Mouse (Mus musculus) limb, embryonic 12.5 days (tissue): Measurements from ENCODE around the gene Coro2b. TPM values are rescaled to one million over a fixed set of nuclear protein-coding genes. Genes with fewer than 3 reads are reported as not detected.
"Not testable (repeated sequence)": the region's sequence is repeated elsewhere in the genome, so short reads cannot be mapped to it uniquely, and the experiment has no call there.

Source experiments
- ATAC-seq: fragments of 200-750 bp; cut with Nextera tagmentation; 2 replicates; pipeline ENCODE4 v1.8.0; 2017; ENCODE audit warnings: low read depth, moderate TSS enrichment; ENCODE audit not compliant: insufficient number of reproducible peaks, insufficient read depth, low FRiP score, low TSS enrichment
- H3K27ac ChIP-seq: fragments of 300-500 bp; sonication (generic); 2 replicates; pipeline ENCODE4 v1.5.1; 2016; ENCODE audit warnings: mild to moderate bottlenecking, moderate library complexity
- H3K27me3 ChIP-seq: fragments of 300-500 bp; sonication (generic); 2 replicates; pipeline ENCODE4 v1.6.1; 2016; ENCODE audit warnings: mild to moderate bottlenecking, moderate library complexity
- H3K36me3 ChIP-seq: fragments of 300-500 bp; sonication (generic); 2 replicates; pipeline ENCODE4 v1.6.1; 2016; ENCODE audit warnings: mild to moderate bottlenecking, moderate library complexity
- H3K4me1 ChIP-seq: fragments of 300-500 bp; sonication (generic); replicated peaks from 2 replicates; pipeline ENCODE4 v1.6.1; 2016
- H3K4me2 ChIP-seq: fragments of 300-500 bp; sonication (generic); 2 replicates; pipeline ENCODE4 v1.6.1; 2016; ENCODE audit warnings: mild to moderate bottlenecking, moderate library complexity
- H3K4me3 ChIP-seq: fragments of 300-500 bp; sonication (generic); replicated peaks from 2 replicates; pipeline ENCODE4 v1.5.1; 2016; ENCODE audit warnings: mild to moderate bottlenecking
- H3K9ac ChIP-seq: fragments of 300-500 bp; sonication (generic); replicated peaks from 2 replicates; pipeline ENCODE4 v1.6.1; 2016; ENCODE audit warnings: mild to moderate bottlenecking, moderate library complexity
- H3K9me3 ChIP-seq: fragments of 300-500 bp; sonication (generic); 2 replicates; pipeline ENCODE4 v1.6.1; 2016; ENCODE audit warnings: mild to moderate bottlenecking, moderate library complexity
- WGBS: fragments of 180-500 bp; shearing (Covaris S2); methylation state at CpG from one replicate; pipeline ENCODE4 v1.1.7; 2016; 5-methylcytosine and 5-hydroxymethylcytosine counted together
- polyA plus RNA-seq: library from polyadenylated mRNA; unstranded; fragments of >200 nt; fragmentation: Nextera tagmentation; extraction: Ambion mirVana; gene quantifications from 2 replicates; pipeline ENCODE4 v1.2.1, GENCODE M21; 2016

Coro2b gene
- polyA plus RNA-seq, 1 experiment from 2014 or later, result 8.0 TPM

DNA sequence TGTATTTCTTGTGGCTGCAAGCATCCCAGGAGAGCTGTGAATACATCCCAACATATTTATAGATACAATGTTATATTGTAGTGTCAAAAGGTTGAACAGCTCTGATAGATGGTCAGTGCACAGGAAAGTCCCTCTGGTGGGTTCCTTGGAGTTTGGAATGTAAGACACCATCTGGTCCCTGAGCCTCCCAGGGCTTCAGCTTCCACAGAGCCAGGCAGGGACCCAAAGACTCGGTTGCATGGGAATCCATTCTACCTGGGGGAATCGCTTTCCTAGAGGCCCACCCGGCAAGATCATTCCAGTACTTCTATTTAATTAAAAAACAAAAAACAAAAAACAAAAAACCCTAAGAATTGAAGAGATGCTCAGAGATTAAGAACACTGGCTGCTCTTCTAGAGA lies 78.4 kb downstream of the Coro2b start:
- Histone ChIP-seq H3K9ac (no peak overlapping the region), H3K4me3 (no peak overlapping the region), H3K36me3 (no peaks in the 10 kb centered on the region), H3K4me1 (peaks cover 35% of the 10 kb centered on the region), H3K9me3 (no peaks in the 10 kb centered on the region), H3K27me3 (no peaks in the 10 kb centered on the region), H3K4me2 (no peak overlapping the region), H3K27ac (no peak overlapping the region)
- no peak for ATAC-seq
- WGBS, result 79% methylated on average over 3 of the region's 3 CpGs

- Histone ChIP-seq H3K9ac (no peak overlapping the region), H3K4me1 (peaks cover 35% of the 10 kb centered on the region), H3K9me3 (no peaks in the 10 kb centered on the region), H3K4me3 (no peak overlapping the region), H3K36me3 (no peaks in the 10 kb centered on the region), H3K27me3 (no peaks in the 10 kb centered on the region), H3K27ac (peak overlapping the region; percentile 77), H3K4me2 (no peak overlapping the region; the same call in 1 of the 2 replicates)
- ATAC-seq, result peak; percentile 72
- 27% methylated on average over 5 of the region's 5 CpGs for WGBS
These were observed 80.8 kb downstream of the Coro2b start for GRCm38 (mm10) chr9:62456015-62456414.

GRCm38 (mm10) chr9:62455210-62455969 lies 81.5 kb downstream of the Coro2b start:
- H3K36me3 ChIP-seq, result no peaks in the 10 kb centered on the region
- H3K9me3 ChIP-seq, result no peaks in the 10 kb centered on the region
- no peak for ATAC-seq
- peaks cover 35% of the 10 kb centered on the region for H3K4me1 ChIP-seq
- H3K27ac ChIP-seq, result peak overlapping the region; percentile 77
- H3K4me3 ChIP-seq, result no peak overlapping the region
- no peaks in the 10 kb centered on the region for H3K27me3 ChIP-seq
- WGBS, result 77% methylated on average over 8 of the region's 8 CpGs
- H3K9ac ChIP-seq, result no peak overlapping the region
- H3K4me2 ChIP-seq, result no peak overlapping the region; the same call in 1 of the 2 replicates

GRCm38 (mm10) chr9:62452373-62452993 lies 84.4 kb downstream of the Coro2b start:
- Histone ChIP-seq H3K27ac (no peak overlapping the region), H3K4me2 (no peak overlapping the region), H3K4me3 (no peak overlapping the region), H3K9ac (no peak overlapping the region), H3K27me3 (no peaks in the 10 kb centered on the region), H3K4me1 (peaks cover 16% of the 10 kb centered on the region), H3K9me3 (no peaks in the 10 kb centered on the region), H3K36me3 (no peaks in the 10 kb centered on the region)
- ATAC-seq, result no peak
- 90% methylated on average over 8 of the region's 8 CpGs for WGBS

DNA sequence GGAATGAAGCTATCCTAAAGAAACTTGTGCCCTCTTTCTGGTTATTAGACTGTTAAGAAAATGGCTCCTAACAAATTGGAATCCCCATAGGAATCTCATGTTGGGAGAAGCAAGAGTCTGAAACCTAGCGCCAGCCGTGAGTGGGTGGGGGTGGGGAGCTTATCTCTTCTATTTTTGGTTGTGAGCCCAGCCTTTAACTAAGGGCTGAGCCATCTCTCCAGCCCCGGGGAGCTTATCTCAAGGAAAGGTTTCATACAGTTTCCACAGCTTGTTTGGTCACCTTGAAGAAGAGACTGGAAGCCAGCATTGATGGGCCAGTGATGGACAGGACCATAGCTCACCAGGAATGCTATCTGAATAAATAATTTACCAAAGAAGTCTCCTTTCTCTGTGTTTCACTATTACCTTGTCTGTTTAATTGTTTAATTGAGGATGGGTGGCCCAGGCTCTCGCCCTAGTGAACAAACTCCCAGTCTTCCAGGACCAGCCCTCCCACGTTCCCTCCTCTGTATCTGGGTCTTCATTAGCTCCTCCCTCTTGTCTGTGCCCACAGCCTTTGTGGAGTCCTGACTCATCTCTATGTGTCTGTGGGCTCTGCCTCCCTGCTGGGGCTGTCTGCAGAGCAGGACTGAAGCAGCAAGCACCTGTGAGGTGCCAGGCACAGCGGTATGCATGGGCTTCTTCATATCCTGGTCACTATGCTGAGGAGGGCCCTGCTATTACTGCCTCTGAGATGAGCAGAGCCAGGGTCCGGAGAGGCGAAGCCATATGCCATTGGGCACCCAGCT lies 85.1 kb downstream of the Coro2b start:
- Histone ChIP-seq H3K4me2 (no peak overlapping the region), H3K36me3 (no peaks in the 10 kb centered on the region), H3K9me3 (no peaks in the 10 kb centered on the region), H3K27ac (no peak overlapping the region), H3K4me3 (no peak overlapping the region), H3K27me3 (no peaks in the 10 kb centered on the region), H3K9ac (no peak overlapping the region), H3K4me1 (peaks cover 14% of the 10 kb centered on the region)
- WGBS, result 80% methylated on average over 8 of the region's 8 CpGs
- ATAC-seq, result no peak

DNA sequence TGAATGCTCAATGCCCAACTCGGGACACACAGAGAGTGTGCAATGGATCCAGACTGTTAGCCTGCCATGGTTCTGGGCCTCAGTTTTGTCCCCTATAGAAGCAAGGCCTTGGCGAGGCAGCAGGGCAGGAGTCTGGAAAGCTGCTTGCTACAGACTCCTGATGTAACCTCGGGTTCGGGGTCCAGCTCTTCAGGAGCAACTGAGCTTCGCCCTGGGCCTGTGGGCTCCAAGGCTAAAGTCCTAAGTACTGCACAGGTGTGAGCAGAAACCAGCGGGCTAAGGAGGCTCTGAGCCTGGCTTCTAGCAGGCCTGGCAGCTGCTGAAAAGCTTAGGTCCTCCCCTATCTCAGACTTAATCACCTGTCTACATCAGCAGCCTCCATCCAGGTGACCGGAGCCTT lies 86.0 kb downstream of the Coro2b start:
- no peaks in the 10 kb centered on the region for H3K27me3 ChIP-seq
- peaks cover 11% of the 10 kb centered on the region for H3K4me1 ChIP-seq
- H3K27ac ChIP-seq, result no peak overlapping the region
- no peak overlapping the region for H3K4me3 ChIP-seq
- no peak overlapping the region; the same call in 1 of the 2 replicates for H3K9ac ChIP-seq
- H3K9me3 ChIP-seq, result no peaks in the 10 kb centered on the region
- no peak for ATAC-seq
- H3K4me2 ChIP-seq, result no peak overlapping the region
- WGBS, result 77% methylated on average over 7 of the region's 7 CpGs
- no peaks in the 10 kb centered on the region for H3K36me3 ChIP-seq

DNA sequence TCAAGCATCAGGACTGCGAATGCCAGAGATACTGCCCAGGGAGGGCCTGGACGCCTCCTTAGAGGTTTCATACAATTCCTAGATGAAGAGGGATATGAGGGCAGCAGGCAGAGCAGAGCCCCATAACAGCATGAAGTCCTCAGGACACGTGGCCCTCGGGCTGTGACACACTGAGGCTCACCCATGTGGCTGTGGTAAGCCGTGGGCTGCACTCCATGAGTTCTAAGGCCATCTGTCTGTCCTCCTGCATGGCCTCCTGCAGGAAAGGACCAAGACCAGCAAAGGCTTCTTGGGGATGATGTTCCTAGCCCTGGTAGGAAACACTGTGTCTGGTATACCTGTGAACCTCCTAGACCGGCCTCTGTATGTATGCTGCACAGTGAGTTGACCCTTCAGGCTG lies 86.5 kb downstream of the Coro2b start:
- H3K4me3 ChIP-seq, result no peak overlapping the region
- peaks cover 6% of the 10 kb centered on the region for H3K4me1 ChIP-seq
- H3K27me3 ChIP-seq, result no peaks in the 10 kb centered on the region
- no peaks in the 10 kb centered on the region for H3K36me3 ChIP-seq
- no peak overlapping the region for H3K9ac ChIP-seq
- no peak overlapping the region for H3K4me2 ChIP-seq
- no peak for ATAC-seq
- H3K9me3 ChIP-seq, result no peaks in the 10 kb centered on the region
- no peak overlapping the region for H3K27ac ChIP-seq
- 71% methylated on average over 6 of the region's 6 CpGs for WGBS

DNA sequence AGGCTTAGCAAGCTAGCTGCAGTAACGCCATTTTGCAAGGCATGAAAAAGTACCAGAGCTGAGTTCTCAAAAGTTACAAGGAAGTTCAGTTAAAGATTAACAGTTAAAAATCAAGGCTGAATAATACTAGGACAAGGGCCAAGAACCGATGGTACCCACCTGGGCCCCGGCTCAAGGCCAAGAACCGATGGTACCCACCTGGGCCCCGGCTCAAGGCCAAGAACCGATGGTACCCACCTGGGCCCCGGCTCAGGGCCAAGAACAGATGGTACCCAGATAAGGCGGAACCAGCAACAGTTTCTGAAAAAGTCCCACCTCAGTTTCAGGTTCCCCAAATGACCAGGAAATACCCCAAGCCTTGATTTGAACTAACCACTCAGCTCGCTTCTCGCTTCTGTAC lies 89.5 kb downstream of the Coro2b start:
- ATAC-seq, H3K36me3 ChIP-seq, H3K9me3 ChIP-seq, H3K9ac ChIP-seq, H3K4me1 ChIP-seq, H3K4me3 ChIP-seq, H3K4me2 ChIP-seq, H3K27me3 ChIP-seq, H3K27ac ChIP-seq: not testable (repeated sequence)
- WGBS, result 93% methylated on average over 6 of the region's 10 CpGs

- peaks cover 29% of the 10 kb centered on the region for H3K4me1 ChIP-seq
- ATAC-seq, result no peak
- H3K27me3 ChIP-seq, result no peaks in the 10 kb centered on the region
- H3K27ac ChIP-seq, result peak overlapping the region; percentile 64
- H3K36me3 ChIP-seq, result no peaks in the 10 kb centered on the region
- WGBS, result 44% methylated on average over 3 of the region's 3 CpGs
- H3K4me3 ChIP-seq, result no peak overlapping the region
- H3K4me2 ChIP-seq, result no peak overlapping the region
- H3K9ac ChIP-seq, result no peak overlapping the region
- H3K9me3 ChIP-seq, result no peaks in the 10 kb centered on the region
These were observed 98.1 kb downstream of the Coro2b start for GRCm38 (mm10) chr9:62438755-62439101.

DNA sequence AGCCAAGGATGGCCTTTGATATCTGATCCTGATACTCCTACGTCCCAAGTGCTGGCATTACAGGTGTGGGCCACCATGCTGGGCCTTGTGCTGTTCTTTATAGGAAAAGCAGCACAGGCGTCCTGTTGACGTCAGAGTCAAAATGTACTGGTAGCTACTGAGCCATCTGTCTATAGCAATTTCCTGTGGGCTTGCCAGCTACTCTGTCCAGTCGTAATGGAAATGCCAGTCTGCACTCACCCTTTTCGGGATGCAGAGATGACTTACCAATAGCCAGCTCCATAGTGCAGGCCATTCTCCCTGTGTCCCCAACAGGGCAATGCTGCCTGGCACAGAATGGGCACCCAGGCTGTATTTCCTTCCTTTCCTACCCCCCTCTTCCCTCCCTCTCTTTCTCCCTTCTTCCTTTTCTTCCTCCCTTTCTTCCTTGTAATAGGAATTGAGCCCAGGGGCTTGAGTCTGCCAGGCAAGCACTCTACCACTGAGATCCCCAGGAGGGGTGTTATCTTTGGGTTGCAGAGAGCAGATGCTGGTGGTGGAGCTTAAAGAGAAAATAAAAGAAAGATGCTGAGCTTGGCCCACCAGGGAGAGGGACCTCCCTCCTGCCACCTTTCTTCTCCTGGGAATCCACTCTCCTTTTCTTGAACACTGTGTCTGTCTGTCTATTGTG lies 98.6 kb downstream of the Coro2b start:
- ATAC-seq, result no peak
- Histone ChIP-seq H3K36me3 (no peaks in the 10 kb centered on the region), H3K4me2 (no peak overlapping the region), H3K9ac (no peak overlapping the region), H3K9me3 (no peaks in the 10 kb centered on the region), H3K4me3 (no peak overlapping the region), H3K4me1 (peaks cover 29% of the 10 kb centered on the region), H3K27me3 (no peaks in the 10 kb centered on the region), H3K27ac (peak overlapping the region; percentile 64)
- 66% methylated on average over 5 of the region's 5 CpGs for WGBS

DNA sequence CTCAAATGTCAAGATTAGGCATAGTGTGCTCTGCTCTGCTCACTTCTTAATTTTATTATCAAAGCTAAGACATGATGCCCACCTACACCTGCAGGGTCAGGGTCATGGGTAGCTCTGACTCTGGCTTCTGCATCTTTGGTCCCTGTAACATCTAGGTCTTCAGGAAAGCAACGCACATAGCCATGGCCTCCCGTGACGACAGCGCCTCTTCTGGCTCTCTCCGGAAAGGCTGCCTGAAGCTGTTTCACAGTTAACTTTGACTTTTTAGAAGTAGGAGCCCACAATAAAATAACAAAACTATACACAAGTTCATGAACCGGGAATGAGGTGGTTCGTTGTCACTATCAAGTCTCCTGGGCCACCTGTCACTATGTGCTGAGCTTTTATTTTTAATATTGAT lies 99.4 kb downstream of the Coro2b start:
- 90% methylated on average over 7 of the region's 7 CpGs for WGBS
- Histone ChIP-seq H3K9ac (no peak overlapping the region), H3K36me3 (no peaks in the 10 kb centered on the region), H3K4me1 (peaks cover 35% of the 10 kb centered on the region), H3K4me2 (no peak overlapping the region), H3K27me3 (no peaks in the 10 kb centered on the region), H3K4me3 (no peak overlapping the region), H3K27ac (no peak overlapping the region), H3K9me3 (no peaks in the 10 kb centered on the region)
- ATAC-seq, result no peak
